Mouse (Mus musculus) MEL (cell line): Measurements from ENCODE around the gene Ppp1cc. TPM values are rescaled to one million over a fixed set of nuclear protein-coding genes. Genes with fewer than 3 reads are reported as not detected.
A peak's percentile ranks its signal among the peaks of the same experiment; 100 is the strongest.

ENCODE experiments used
- DNase-seq: peaks from one replicate; pipeline ENCODE4 v3.0.0; 2011; ENCODE audit warnings: low read depth, low spot score
- H3K27ac ChIP-seq: 2 replicates; pipeline ENCODE4 v1.5.1; 2012; ENCODE audit warnings: low read depth, mild to moderate bottlenecking, control low read depth, low read length, moderate library complexity; ENCODE audit not compliant: control insufficient read depth
- H3K27me3 ChIP-seq, 2 experiments: fragments of 150-350 bp in 1 of 2; sonication (generic) in 1 of 2; 2 replicates each; pipeline ENCODE4 v1.6.1; 2012; ENCODE audit warnings: low read length in 2 of 2, mild to moderate bottlenecking in 2 of 2, improper control_type of control experiment in 1 of 2, moderate library complexity in 1 of 2; ENCODE audit not compliant: insufficient read depth in 2 of 2, control insufficient read depth in 1 of 2
- H3K36me3 ChIP-seq, 2 experiments: 2 replicates each; pipeline ENCODE4 v1.6.1; 2012 to 2014; ENCODE audit warnings: low read length in 2 of 2, improper control_type of control experiment in 1 of 2, inconsistent platforms in 1 of 2, mild to moderate bottlenecking in 1 of 2; ENCODE audit not compliant: insufficient read depth in 2 of 2, control insufficient read depth in 1 of 2
- H3K4me1 ChIP-seq, 2 experiments: fragments of 150-350 bp in 1 of 2; sonication (generic) in 1 of 2; 2 replicates each; pipeline ENCODE4 v1.6.1; 2012; ENCODE audit warnings: low read length in 2 of 2, improper control_type of control experiment in 1 of 2, mild to moderate bottlenecking in 1 of 2; ENCODE audit not compliant: insufficient read depth in 2 of 2, control insufficient read depth in 1 of 2
- H3K4me3 ChIP-seq, 2 experiments: fragments of 150-350 bp in 1 of 2; sonication (generic) in 1 of 2; 2 replicates each; pipeline ENCODE4 v1.5.1; 2012; ENCODE audit warnings: low read depth in 2 of 2, low read length in 2 of 2, mild to moderate bottlenecking in 2 of 2, moderate library complexity in 2 of 2, control low read depth in 1 of 2, improper control_type of control experiment in 1 of 2; ENCODE audit not compliant: control insufficient read depth in 1 of 2, insufficient read depth in 1 of 2
- H3K79me2 ChIP-seq: 2 replicates; pipeline ENCODE4 v1.6.1; 2012; ENCODE audit warnings: mild to moderate bottlenecking, low read length, moderate library complexity; ENCODE audit not compliant: control insufficient read depth, poor library complexity, insufficient read depth
- H3K9ac ChIP-seq: 2 replicates; pipeline ENCODE4 v1.6.1; 2012; ENCODE audit warnings: low read depth, mild to moderate bottlenecking, control low read depth, low read length, moderate library complexity; ENCODE audit not compliant: control insufficient read depth, poor library complexity, severe bottlenecking
- H3K9me3 ChIP-seq: fragments of 150-350 bp; sonication (generic); replicated peaks from 2 replicates; pipeline ENCODE4 v1.6.1; 2012; ENCODE audit warnings: mild to moderate bottlenecking, low read length, improper control_type of control experiment, moderate library complexity; ENCODE audit not compliant: insufficient read depth
- CHD2 ChIP-seq: IDR thresholded peaks from 2 replicates; pipeline ENCODE4 v1.6.1; 2011; ENCODE audit warnings: low read length, improper control_type of control experiment
- CTCF ChIP-seq, 3 experiments: IDR thresholded peaks in 2 of 3; conservative IDR thresholded peaks in 1 of 3; 2 replicates each; pipeline ENCODE4 v1.5.1; 2011 to 2012; ENCODE audit warnings: low read length in 3 of 3, low read depth in 2 of 3, mild to moderate bottlenecking in 2 of 3, improper control_type of control experiment in 1 of 3, inconsistent platforms in 1 of 3, mixed read lengths in 1 of 3, moderate library complexity in 1 of 3; ENCODE audit not compliant: control insufficient read depth in 1 of 3, insufficient read depth in 1 of 3, poor library complexity in 1 of 3, severe bottlenecking in 1 of 3
- E2F4 ChIP-seq: IDR thresholded peaks from 2 replicates; pipeline ENCODE4 v1.6.1; 2011; ENCODE audit warnings: low read depth, low read length, improper control_type of control experiment, borderline replicate concordance
- JUND ChIP-seq: IDR thresholded peaks from 2 replicates; pipeline ENCODE4 v1.6.1; 2011; ENCODE audit warnings: low read depth, mild to moderate bottlenecking, improper control_type of control experiment, low read length
- KAT2A ChIP-seq: conservative IDR thresholded peaks from 2 replicates; pipeline ENCODE4 v1.6.1; 2012; ENCODE audit warnings: low read depth, low read length, improper control_type of control experiment, inconsistent platforms
- MAX ChIP-seq: IDR thresholded peaks from 2 replicates; pipeline ENCODE4 v1.6.1; 2011; ENCODE audit warnings: low read length, improper control_type of control experiment
- MXI1 ChIP-seq: IDR thresholded peaks from 2 replicates; pipeline ENCODE4 v1.6.1; 2011; ENCODE audit warnings: mild to moderate bottlenecking, low read depth, low read length, improper control_type of control experiment
- MYC ChIP-seq: IDR thresholded peaks from 2 replicates; pipeline ENCODE4 v1.6.1; 2011; ENCODE audit warnings: low read depth, mild to moderate bottlenecking, low read length, improper control_type of control experiment, moderate library complexity
- NELFE ChIP-seq: IDR thresholded peaks from 2 replicates; pipeline ENCODE4 v1.6.1; 2011; ENCODE audit warnings: low read depth, low read length, improper control_type of control experiment
- NRF1 ChIP-seq: IDR thresholded peaks from 2 replicates; pipeline ENCODE4 v1.6.1; 2014; ENCODE audit warnings: low read depth, mild to moderate bottlenecking, inconsistent platforms, low read length, improper control_type of control experiment, moderate library complexity; ENCODE audit not compliant: poor library complexity, insufficient read depth, severe bottlenecking
- POLR2AphosphoS2 ChIP-seq: IDR thresholded peaks from 2 replicates; pipeline ENCODE4 v1.6.1; 2011; ENCODE audit warnings: low read length, improper control_type of control experiment
- RAD21 ChIP-seq: IDR thresholded peaks from 2 replicates; pipeline ENCODE4 v1.6.1; 2011; ENCODE audit warnings: mild to moderate bottlenecking, low read depth, low read length, improper control_type of control experiment
- RCOR1 ChIP-seq: IDR thresholded peaks from 2 replicates; pipeline ENCODE4 v1.6.1; 2012; ENCODE audit warnings: low read depth, mild to moderate bottlenecking, inconsistent platforms, low read length, improper control_type of control experiment
- SIN3A ChIP-seq: IDR thresholded peaks from 2 replicates; pipeline ENCODE4 v1.6.1; 2012; ENCODE audit warnings: low read length, improper control_type of control experiment, inconsistent platforms
- TAL1 ChIP-seq: IDR thresholded peaks from 2 replicates; pipeline ENCODE4 v1.6.1; 2012; ENCODE audit warnings: mild to moderate bottlenecking, inconsistent platforms, low read length, moderate library complexity, mixed read lengths
- USF1 ChIP-seq: IDR thresholded peaks from 2 replicates; pipeline ENCODE4 v1.6.1; 2014; ENCODE audit warnings: low read depth, mild to moderate bottlenecking, inconsistent platforms, low read length, improper control_type of control experiment, moderate library complexity
- ZC3H11A ChIP-seq: IDR thresholded peaks from 2 replicates; pipeline ENCODE4 v1.6.1; 2012; ENCODE audit warnings: low read depth, mild to moderate bottlenecking, inconsistent platforms, low read length, improper control_type of control experiment
- ZKSCAN1 ChIP-seq: IDR thresholded peaks from 2 replicates; pipeline ENCODE4 v1.6.1; 2012; ENCODE audit warnings: low read depth, mild to moderate bottlenecking, inconsistent platforms, low read length, improper control_type of control experiment, moderate library complexity
- ZNF384 ChIP-seq: IDR thresholded peaks from 2 replicates; pipeline ENCODE4 v1.6.1; 2012; ENCODE audit warnings: low read depth, mild to moderate bottlenecking, inconsistent platforms, low read length, improper control_type of control experiment
- polyA plus RNA-seq, 2 experiments: library from polyadenylated mRNA; stranded (reverse) in 1 of 2; unstranded in 1 of 2; fragments of >175 nt in 1 of 2; fragments of >200 nt in 1 of 2; gene quantifications; 2 replicates each; pipeline versions ENCODE4 v1.2.1 to v1.2.4; 2012; ENCODE audit warnings: low replicate concordance in 2 of 2, low read depth in 1 of 2; ENCODE audit not compliant: insufficient read length in 2 of 2, insufficient read depth in 1 of 2, missing spikeins in 1 of 2
- total RNA-seq: library from RNA; depleted of rRNA; stranded (reverse); fragments of 300-350 nt; gene quantifications from 2 replicates; pipeline ENCODE4 v1.2.3, GENCODE M21; 2012

The Ppp1cc gene
- total and polyA plus RNA-seq, 3 experiments, result 305 to 420 TPM; not detected in 1

DNA sequence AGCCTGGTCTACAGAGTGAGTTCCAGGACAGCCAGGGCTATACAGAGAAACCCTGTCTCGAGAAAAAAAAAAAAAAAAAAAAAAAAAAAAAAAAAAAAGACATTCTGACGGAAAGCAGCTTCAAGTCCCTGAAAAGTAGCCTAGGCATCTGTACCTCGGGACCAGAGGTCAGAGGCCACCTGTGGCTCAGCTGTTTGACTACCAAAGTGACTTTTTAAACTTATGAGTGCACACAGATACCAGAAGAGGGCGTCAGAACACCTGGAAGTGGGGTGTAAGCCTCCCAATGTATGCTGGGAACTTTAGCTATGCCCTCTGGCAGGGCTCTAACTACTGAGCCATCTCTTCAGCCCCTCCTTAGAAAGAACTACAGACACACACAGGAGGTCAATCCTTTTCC is 34.3 kb downstream of the Ppp1cc start:
- no peaks in the 10 kb centered on the region for H3K79me2 ChIP-seq
- H3K9me3 ChIP-seq, result no peaks in the 10 kb centered on the region
- peaks cover 0 to 3% of the 10 kb centered on the region in 2 experiments; a peak in 2 of 4 replicates for H3K36me3 ChIP-seq
- peak overlapping the region; percentile 50; the same call in 1 of the 2 replicates for H3K27ac ChIP-seq
- peaks cover 0 to 8% of the 10 kb centered on the region in 2 experiments; a peak in 2 of 4 replicates for H3K4me1 ChIP-seq
- TF ChIP-seq RAD21 (peak; percentile 29), ZC3H11A (0 out of 2 replicates have a peak, but pooled peaks have one; percentile 10), RCOR1 (no peak), ZNF384 (peak; percentile 57), CTCF (IDR thresholded peaks at IDR 0.05 in 2 of 3, conservative IDR thresholded peaks at IDR 0.05 in 1 of 3; ENCODE audit: control insufficient read depth in 1 of 3, insufficient read depth in 1 of 3, low read depth in 2 of 3, low read length in 3 of 3, poor library complexity in 1 of 3, severe bottlenecking in 1 of 3) (peak; percentile 9 to 37 (median 15); a peak in 2 of 6 replicates)
- TF ChIP-seq, all 39 proteins: peak for 4
- Histone ChIP-seq H3K4me3 (no peak overlapping the region), H3K9ac (no peak overlapping the region), H3K27me3 (no peaks in the 10 kb centered on the region)
- DNase-seq, result no peak

DNA sequence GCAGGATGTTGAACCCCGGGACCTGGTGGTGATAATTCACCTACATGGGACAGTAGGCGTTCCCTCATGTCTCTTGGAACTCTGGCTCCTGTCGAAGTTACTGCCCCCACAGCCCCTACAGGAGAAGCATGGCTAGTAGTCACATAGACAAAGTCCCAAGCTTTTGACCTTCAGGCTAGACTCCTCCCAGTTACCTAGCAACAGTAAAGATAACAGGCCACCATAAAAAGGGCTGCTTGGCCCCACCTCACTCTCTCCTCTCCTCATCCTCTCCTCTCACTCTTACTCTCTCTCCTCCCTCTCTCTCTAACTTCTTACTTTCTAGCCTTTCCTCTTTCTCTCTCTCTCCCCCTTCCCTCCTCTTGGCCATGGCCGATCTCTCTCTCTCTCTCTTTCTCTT is 42.8 kb downstream of the Ppp1cc start:
- Histone ChIP-seq H3K36me3 (no peaks in the 10 kb centered on the region), H3K27me3 (no peaks in the 10 kb centered on the region), H3K79me2 (no peaks in the 10 kb centered on the region), H3K27ac (no peak overlapping the region), H3K9ac (no peak overlapping the region), H3K4me3 (no peak overlapping the region), H3K4me1 (peaks cover 0 to 3% of the 10 kb centered on the region in 2 experiments; a peak in 3 of 4 replicates), H3K9me3 (no peaks in the 10 kb centered on the region)
- TF ChIP-seq SIN3A, result no peak
- no peak for DNase-seq

DNA sequence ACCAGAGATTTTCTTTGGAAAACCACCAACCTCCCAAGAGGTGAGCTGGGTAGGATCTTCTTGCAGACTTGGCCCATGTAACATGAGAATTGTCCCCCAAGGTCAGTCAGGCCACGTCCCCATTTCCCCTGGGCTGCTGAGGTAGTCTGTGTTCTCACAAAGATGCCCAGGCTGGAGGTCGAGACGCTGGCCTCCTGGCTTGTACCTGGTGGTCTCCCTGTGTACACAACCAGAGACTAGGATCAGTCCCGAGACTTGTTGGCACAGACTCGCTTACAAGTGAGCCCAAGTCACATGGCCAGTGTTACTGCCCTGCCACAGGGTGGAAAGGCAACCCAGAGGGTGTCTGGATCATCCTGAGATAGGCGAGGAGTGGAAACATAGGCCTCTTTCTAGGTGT is 43.8 kb downstream of the Ppp1cc start:
- peaks cover 0 to 8% of the 10 kb centered on the region in 2 experiments; a peak in 3 of 4 replicates for H3K4me1 ChIP-seq
- no peaks in the 10 kb centered on the region for H3K79me2 ChIP-seq
- no peak overlapping the region for H3K4me3 ChIP-seq
- H3K9me3 ChIP-seq, result no peaks in the 10 kb centered on the region
- DNase-seq, result no peak
- H3K27me3 ChIP-seq, result no peaks in the 10 kb centered on the region
- H3K36me3 ChIP-seq, result no peaks in the 10 kb centered on the region; a peak in 1 of 4 replicates
- no peak overlapping the region for H3K27ac ChIP-seq
- TF ChIP-seq KAT2A (no peak), CHD2 (no peak), ZC3H11A (no peak), USF1 (no peak), MAX (no peak), MXI1 (no peak), NELFE (no peak), E2F4 (no peak), TAL1 (no peak), RCOR1 (no peak), MYC (no peak), NRF1 (no peak), RAD21 (no peak), POLR2AphosphoS2 (no peak), JUND (no peak), ZKSCAN1 (no peak)
- H3K9ac ChIP-seq, result no peak overlapping the region
